Mouse (Mus musculus) megakaryocyte, embryonic 14.5 days (primary cell): ENCODE measurements at regions not wholly inside any gene's neighbourhood (a gene's known extent, or its start where the extent isn't known, plus 50 kb on each side); places are given as distances from the start of the nearest gene placed in this dataset.

ENCODE experiments used
- FLI1 ChIP-seq: IDR thresholded peaks from 2 replicates; pipeline ENCODE4 v1.6.1; 2012; ENCODE audit warnings: low read length, inconsistent platforms, mixed read lengths
- GATA1 ChIP-seq: IDR thresholded peaks from 3 replicates; pipeline ENCODE4 v1.6.1; 2012; ENCODE audit warnings: mixed read lengths, low read length, inconsistent platforms, borderline replicate concordance

GRCm38 (mm10) chr3:69953674-69954329 is 53.6 kb upstream of the Otol1 start:
- TF ChIP-seq GATA1 (no peak), FLI1 (no peak)
